Mouse (Mus musculus): Measurements from ENCODE around the gene Spryd7. TPM values are rescaled to one million over a fixed set of nuclear protein-coding genes. Genes with fewer than 3 reads are reported as not detected.
A peak's percentile ranks its signal among the peaks of the same experiment; 100 is the strongest.

The Spryd7 gene
- polyA plus RNA-seq, 1 experiment from 2014 or later: 7.0 TPM

GRCm38 (mm10) chr14:61599057-61599806, 42.5 kb upstream of the Spryd7 start:
- TF ChIP-seq EP300 (IDR thresholded peaks at IDR 0.05; ENCODE audit: low read depth): no peak
- no peak for TF ChIP-seq CTCF (IDR thresholded peaks at IDR 0.05; ENCODE audit: low read depth)
- H3K36me3 ChIP-seq (replicated peaks; ENCODE audit: insufficient read depth, low read length): no peaks in the 10 kb centered on the region; the same call in 1 of the 2 replicates

GRCm38 (mm10) chr14:61597968-61598367, 41.3 kb upstream of the Spryd7 start, which contains the start of gene Trim13:
Gene Trim13 (plus strand): TSS chr14:61598247.
- Histone ChIP-seq H3K36me3 (replicated peaks; ENCODE audit: insufficient read depth, low read length) (no peaks in the 10 kb centered on the region; the same call in 1 of the 2 replicates), H3K9ac (replicated peaks) (peak within 1 kb of the TSS; percentile 76), H3K4me2 (ENCODE audit: low read depth, low read length) (peak within 1 kb of the TSS; percentile 73), H3K4me1 (ENCODE audit: insufficient read depth) (peaks cover 15% of the 10 kb centered on the region), H3K9me3 (ENCODE audit: low read length) (no peaks in the 10 kb centered on the region), H3K4me3 (ENCODE audit: low read depth, low read length) (peak within 1 kb of the TSS; percentile 62), H3K27ac (ENCODE audit: low read depth) (no peak within 1 kb of the TSS), H3K27me3 (ENCODE audit: insufficient read depth, low read length) (no peaks in the 10 kb centered on the region)
- WGBS (ENCODE audit: insufficient replicate concordance): 43% methylated on average over 5 of the region's 5 CpGs
- TF ChIP-seq CTCF (IDR thresholded peaks at IDR 0.05; ENCODE audit: low read depth) (no peak), EP300 (IDR thresholded peaks at IDR 0.05; ENCODE audit: low read depth) (no peak)
- peak; percentile 27 for DNase-seq
- no peak for ATAC-seq

More at GRCm38 (mm10) chr14:61599057-61599806, 42.5 kb upstream of the Spryd7 start:
- ATAC-seq: peak; percentile 100
- peak overlapping the region; percentile 62; the same call in 1 of the 2 replicates for H3K27ac ChIP-seq (ENCODE audit: low read depth)
- peak overlapping the region; percentile 76 for H3K9ac ChIP-seq (replicated peaks)
- peak overlapping the region; percentile 62 for H3K4me3 ChIP-seq (ENCODE audit: low read depth, low read length)
- WGBS (ENCODE audit: insufficient replicate concordance): 4% methylated on average over 39 of the region's 44 CpGs
- H3K4me2 ChIP-seq (ENCODE audit: low read depth, low read length): peak overlapping the region; percentile 73
- H3K27me3 ChIP-seq (ENCODE audit: insufficient read depth, low read length): no peaks in the 10 kb centered on the region
- H3K9me3 ChIP-seq (ENCODE audit: low read length): no peaks in the 10 kb centered on the region
- peaks cover 15% of the 10 kb centered on the region for H3K4me1 ChIP-seq (ENCODE audit: insufficient read depth)
- peak; percentile 94 for DNase-seq

- TF ChIP-seq CTCF (IDR thresholded peaks at IDR 0.05; ENCODE audit: low read depth) (no peak), EP300 (IDR thresholded peaks at IDR 0.05; ENCODE audit: low read depth) (no peak)
- Histone ChIP-seq H3K27ac (ENCODE audit: low read depth) (no peak overlapping the region), H3K36me3 (replicated peaks; ENCODE audit: insufficient read depth, low read length) (no peaks in the 10 kb centered on the region; the same call in 1 of the 2 replicates), H3K9ac (replicated peaks) (no peak overlapping the region), H3K4me3 (ENCODE audit: low read depth, low read length) (no peak overlapping the region), H3K4me1 (ENCODE audit: insufficient read depth) (peaks cover 15% of the 10 kb centered on the region), H3K9me3 (ENCODE audit: low read length) (no peaks in the 10 kb centered on the region), H3K27me3 (ENCODE audit: insufficient read depth, low read length) (no peaks in the 10 kb centered on the region), H3K4me2 (ENCODE audit: low read depth, low read length) (no peak overlapping the region)
- 71% methylated on average over 9 of the region's 9 CpGs for whole genome bisulfite sequencing (ENCODE audit: insufficient replicate concordance)
- DNase-seq (no peak), ATAC-seq (no peak)
Measured at GRCm38 (mm10) chr14:61596719-61597426, 40.2 kb upstream of the Spryd7 start.

DNA sequence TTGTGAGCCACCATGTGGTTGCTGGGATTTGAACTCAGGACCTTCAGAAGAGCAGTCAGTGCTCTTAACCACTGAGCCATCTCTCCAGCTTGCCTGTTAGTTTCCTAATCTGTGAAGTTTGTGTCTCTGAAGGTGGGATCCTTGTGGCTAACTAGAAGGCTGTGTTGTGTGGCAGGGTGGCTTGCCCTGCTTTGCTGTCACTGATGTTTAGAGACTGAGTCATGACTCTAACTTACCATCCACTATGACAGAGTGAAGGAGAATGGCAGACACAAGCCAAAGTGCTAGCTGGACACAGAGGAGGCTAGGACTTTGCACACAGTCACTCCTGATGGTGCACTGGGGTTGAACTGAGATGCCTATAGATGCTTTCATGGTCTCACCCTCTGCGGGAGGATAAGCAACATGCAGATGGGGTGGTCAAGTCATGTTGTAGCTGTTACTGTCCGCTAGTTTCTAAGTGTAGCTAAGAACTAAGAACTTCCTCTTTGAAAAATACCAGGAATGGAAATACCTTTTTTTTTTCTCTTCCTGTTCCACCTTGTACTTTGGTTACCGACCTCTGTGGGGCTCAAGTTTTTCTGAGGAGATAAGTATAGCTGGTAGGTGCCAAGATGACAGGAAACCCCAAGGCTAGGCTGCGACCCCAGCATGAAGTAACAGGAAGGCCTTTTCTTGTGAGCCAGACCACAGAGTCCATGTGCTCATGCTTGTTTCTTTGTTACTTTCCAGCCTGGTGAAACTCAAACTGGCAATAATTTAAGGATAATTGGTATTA, 32.8 kb upstream of the Spryd7 start:
- ATAC-seq: no peak
- Histone ChIP-seq H3K27ac (ENCODE audit: low read depth) (no peak overlapping the region; the same call in 1 of the 2 replicates), H3K4me2 (ENCODE audit: low read depth, low read length) (no peak overlapping the region), H3K9me3 (ENCODE audit: low read length) (no peaks in the 10 kb centered on the region), H3K9ac (replicated peaks) (no peak overlapping the region), H3K4me3 (ENCODE audit: low read depth, low read length) (no peak overlapping the region), H3K27me3 (ENCODE audit: insufficient read depth, low read length) (no peaks in the 10 kb centered on the region), H3K4me1 (ENCODE audit: insufficient read depth) (no peaks in the 10 kb centered on the region), H3K36me3 (replicated peaks; ENCODE audit: insufficient read depth, low read length) (no peaks in the 10 kb centered on the region)
- WGBS (ENCODE audit: insufficient replicate concordance): 29% methylated on average over 4 of the region's 4 CpGs
- TF ChIP-seq EP300 (IDR thresholded peaks at IDR 0.05; ENCODE audit: low read depth): no peak
- TF ChIP-seq CTCF (IDR thresholded peaks at IDR 0.05; ENCODE audit: low read depth): no peak; the same call in 1 of the 2 replicates
- DNase-seq: no peak

- TF ChIP-seq CTCF (IDR thresholded peaks at IDR 0.05; ENCODE audit: low read depth): no peak
- no peak for TF ChIP-seq EP300 (IDR thresholded peaks at IDR 0.05; ENCODE audit: low read depth)
- no peak overlapping the region for H3K9ac ChIP-seq (replicated peaks)
- H3K36me3 ChIP-seq (replicated peaks; ENCODE audit: insufficient read depth, low read length): no peaks in the 10 kb centered on the region
- no peak overlapping the region for H3K27ac ChIP-seq (ENCODE audit: low read depth)
- H3K4me2 ChIP-seq (ENCODE audit: low read depth, low read length): no peak overlapping the region
- WGBS (ENCODE audit: insufficient replicate concordance): 79% methylated on average over 8 of the region's 8 CpGs
- no peak for ATAC-seq
- no peaks in the 10 kb centered on the region for H3K9me3 ChIP-seq (ENCODE audit: low read length)
- H3K4me1 ChIP-seq (ENCODE audit: insufficient read depth): no peaks in the 10 kb centered on the region
- no peak for DNase-seq
- no peaks in the 10 kb centered on the region for H3K27me3 ChIP-seq (ENCODE audit: insufficient read depth, low read length)
- no peak overlapping the region for H3K4me3 ChIP-seq (ENCODE audit: low read depth, low read length)
Measured at GRCm38 (mm10) chr14:61575941-61576340, 19.3 kb upstream of the Spryd7 start.
